Mouse (Mus musculus) kidney, embryonic 16.5 days (tissue): ENCODE measurements around the gene Fam129a. TPM values are rescaled to one million over a fixed set of nuclear protein-coding genes. Genes with fewer than 3 reads are reported as not detected.

Experiments
- ATAC-seq: fragments of 200-750 bp; cut with Nextera tagmentation; 2 replicates; pipeline ENCODE4 v1.8.0; 2017; ENCODE audit warnings: moderate TSS enrichment; ENCODE audit not compliant: low FRiP score, low TSS enrichment
- H3K27ac ChIP-seq: fragments of 300-500 bp; sonication (generic); 2 replicates; pipeline ENCODE4 v1.5.1; 2014; ENCODE audit warnings: low read length
- H3K27me3 ChIP-seq: fragments of 300-500 bp; sonication (generic); 2 replicates; pipeline ENCODE4 v1.6.1; 2014; ENCODE audit warnings: low read length, control low read depth, mixed read lengths; ENCODE audit not compliant: insufficient read depth
- H3K36me3 ChIP-seq: fragments of 300-500 bp; sonication (generic); 2 replicates; pipeline ENCODE4 v1.6.1; 2014; ENCODE audit warnings: low read length, control low read depth, mixed read lengths; ENCODE audit not compliant: insufficient read depth
- H3K4me1 ChIP-seq: fragments of 300-500 bp; sonication (generic); 2 replicates; pipeline ENCODE4 v1.6.1; 2014; ENCODE audit warnings: low read length, control low read depth, mixed read lengths; ENCODE audit not compliant: insufficient read depth
- H3K4me2 ChIP-seq: fragments of 300-500 bp; sonication (generic); replicated peaks from 2 replicates; pipeline ENCODE4 v1.6.1; 2014; ENCODE audit warnings: low read depth, low read length
- H3K4me3 ChIP-seq: fragments of 300-500 bp; sonication (generic); 2 replicates; pipeline ENCODE4 v1.5.1; 2014; ENCODE audit warnings: mild to moderate bottlenecking, low read length
- H3K9ac ChIP-seq: fragments of 300-500 bp; sonication (generic); replicated peaks from 2 replicates; pipeline ENCODE4 v1.6.1; 2014; ENCODE audit warnings: low read length
- H3K9me3 ChIP-seq: fragments of 300-500 bp; sonication (generic); 2 replicates; pipeline ENCODE4 v1.6.1; 2016; ENCODE audit warnings: low read length, control low read depth
- WGBS: fragments of 180-500 bp; shearing (Covaris S2); extraction: QIAGEN DNeasy Blood & Tissue Kit; methylation state at CpG from one replicate; pipeline ENCODE4 v1.1.7; 2014; 5-methylcytosine and 5-hydroxymethylcytosine counted together
- polyA plus RNA-seq: library from polyadenylated mRNA; unstranded; fragments of >200 nt; fragmentation: Nextera tagmentation; extraction: Ambion mirVana; gene quantifications from 2 replicates; pipeline ENCODE4 v1.2.1, GENCODE M21; 2015

Gene Fam129a
- polyA plus RNA-seq, 1 experiment from 2014 or later = 11.8 TPM

DNA sequence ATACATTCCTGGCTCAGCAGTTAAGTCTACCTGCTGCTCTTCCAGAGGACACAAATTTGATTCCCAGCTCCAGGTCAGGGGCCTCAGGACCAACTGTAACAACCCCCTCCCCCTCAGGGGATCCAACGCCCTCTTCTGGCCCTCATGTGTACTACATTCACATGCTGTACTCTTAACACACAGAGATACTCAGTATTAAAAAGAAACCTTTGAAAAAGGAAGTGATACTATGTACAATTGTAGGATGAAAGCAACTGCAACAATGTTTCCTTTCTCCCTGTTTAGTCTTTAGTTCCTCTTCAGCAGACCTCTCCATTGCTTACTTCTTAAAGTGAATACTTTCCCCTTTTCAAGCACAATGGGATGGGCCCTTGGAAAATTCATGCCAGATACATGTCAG lies 131.8 kb downstream of the Fam129a start:
- H3K9me3 ChIP-seq = no peaks in the 10 kb centered on the region
- no peak overlapping the region for H3K4me2 ChIP-seq
- peaks cover 4% of the 10 kb centered on the region; the same call in 1 of the 2 replicates for H3K27me3 ChIP-seq
- no peaks in the 10 kb centered on the region for H3K36me3 ChIP-seq
- 61% methylated on average over 1 of the region's 1 CpGs for WGBS
- no peak overlapping the region for H3K4me3 ChIP-seq
- no peak overlapping the region for H3K9ac ChIP-seq
- H3K27ac ChIP-seq = no peak overlapping the region
- ATAC-seq = no peak
- no peaks in the 10 kb centered on the region for H3K4me1 ChIP-seq

DNA sequence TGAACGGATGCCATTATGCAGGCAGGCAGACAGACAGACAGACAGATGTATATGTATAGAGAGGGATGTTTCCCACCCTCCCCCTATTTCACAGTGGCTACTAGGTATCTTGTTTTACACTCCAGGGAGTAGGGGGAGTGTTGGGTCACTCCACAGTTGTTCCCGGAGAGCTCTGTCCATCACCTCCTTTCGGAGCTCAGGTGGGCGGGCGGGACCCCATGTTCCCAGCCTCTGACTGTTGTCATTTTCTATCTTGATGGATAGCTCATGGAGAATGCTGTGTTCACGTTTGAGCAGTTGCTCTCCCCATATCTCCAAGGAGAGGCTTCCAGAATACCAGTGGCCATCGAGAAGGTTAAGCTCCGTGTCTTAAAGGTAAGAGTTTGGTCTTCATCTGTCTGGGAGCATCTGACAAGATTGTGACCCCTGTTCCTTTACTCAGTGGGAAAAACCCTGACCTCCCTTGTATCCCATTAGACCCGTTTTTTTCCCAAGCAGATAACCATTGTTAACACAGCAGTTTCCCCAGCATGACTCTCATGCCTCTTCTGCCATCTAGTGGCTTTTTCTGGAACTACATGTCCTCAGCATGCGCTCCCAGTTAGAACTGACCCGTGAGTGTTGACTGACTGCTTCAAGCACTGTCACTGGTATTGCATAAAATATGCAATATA lies 134.9 kb downstream of the Fam129a start:
- Histone ChIP-seq H3K4me1 (peaks cover 15% of the 10 kb centered on the region), H3K9me3 (no peaks in the 10 kb centered on the region), H3K4me3 (no peak overlapping the region), H3K27me3 (peaks cover 4% of the 10 kb centered on the region; the same call in 1 of the 2 replicates), H3K27ac (no peak overlapping the region), H3K9ac (no peak overlapping the region), H3K36me3 (no peaks in the 10 kb centered on the region), H3K4me2 (no peak overlapping the region)
- ATAC-seq = peak; percentile 66
- 28% methylated on average over 11 of the region's 11 CpGs for WGBS

DNA sequence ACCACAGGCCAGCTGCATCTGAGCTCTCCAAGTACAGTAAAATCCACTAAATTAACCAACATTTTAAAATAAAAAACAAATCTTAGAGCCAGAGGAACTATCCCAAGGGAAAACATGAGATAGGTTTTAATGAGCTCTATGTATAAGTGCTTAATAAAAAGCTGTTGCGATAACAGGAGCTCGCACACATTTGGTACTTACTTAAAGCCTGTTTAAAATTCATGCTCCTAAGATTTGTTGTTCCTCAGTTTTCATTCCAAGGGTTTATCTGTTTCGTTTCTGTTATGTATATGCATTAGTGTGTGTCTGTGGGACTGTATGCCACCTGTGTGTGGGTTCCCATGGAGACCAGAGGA lies 135.4 kb downstream of the Fam129a start:
- Histone ChIP-seq H3K9ac (no peak overlapping the region), H3K9me3 (no peaks in the 10 kb centered on the region), H3K4me3 (no peak overlapping the region), H3K4me1 (peaks cover 15% of the 10 kb centered on the region), H3K27me3 (peaks cover 4% of the 10 kb centered on the region; the same call in 1 of the 2 replicates), H3K27ac (no peak overlapping the region), H3K36me3 (no peaks in the 10 kb centered on the region), H3K4me2 (no peak overlapping the region)
- 80% methylated on average over 3 of the region's 3 CpGs for whole genome bisulfite sequencing
- no peak for ATAC-seq

DNA sequence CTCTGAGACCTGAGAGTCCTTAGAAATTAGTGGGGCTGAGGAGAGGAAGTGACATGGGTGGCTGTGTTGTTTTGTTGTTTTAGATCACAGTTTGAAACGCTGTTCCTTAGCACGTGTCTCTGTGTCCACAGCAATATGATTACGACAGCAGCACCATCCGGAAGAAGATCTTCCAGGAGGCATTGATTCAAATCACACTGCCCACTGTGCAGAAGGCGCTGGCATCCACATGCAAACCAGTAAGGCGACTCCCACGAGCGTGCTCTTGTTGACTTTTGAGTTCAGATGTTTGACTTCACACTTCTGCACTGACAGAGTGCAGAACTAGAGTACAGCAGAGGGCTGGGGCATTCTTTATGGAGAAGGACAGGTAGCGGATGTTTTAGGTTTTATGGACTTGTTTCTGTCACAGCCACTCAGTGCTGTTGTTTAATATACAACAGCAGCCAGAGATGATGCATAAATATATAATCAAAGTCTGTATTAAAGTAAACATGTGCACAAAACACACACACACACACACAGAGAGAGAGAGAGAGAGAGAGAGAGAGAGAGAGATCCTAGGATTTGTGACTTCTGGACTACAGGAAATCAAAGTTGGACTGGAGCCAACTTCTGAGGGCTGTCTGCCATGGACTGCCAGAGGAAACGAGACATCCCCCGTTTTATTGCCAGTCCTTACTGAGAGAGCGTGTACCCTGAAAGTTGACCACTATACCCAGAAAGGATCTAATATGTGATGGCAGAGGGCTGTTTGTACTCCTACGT lies 138.2 kb downstream of the Fam129a start:
- peak overlapping the region; percentile 49 for H3K27ac ChIP-seq
- 14% methylated on average over 13 of the region's 13 CpGs for WGBS
- peak; percentile 33; the same call in 1 of the 2 replicates for ATAC-seq

DNA sequence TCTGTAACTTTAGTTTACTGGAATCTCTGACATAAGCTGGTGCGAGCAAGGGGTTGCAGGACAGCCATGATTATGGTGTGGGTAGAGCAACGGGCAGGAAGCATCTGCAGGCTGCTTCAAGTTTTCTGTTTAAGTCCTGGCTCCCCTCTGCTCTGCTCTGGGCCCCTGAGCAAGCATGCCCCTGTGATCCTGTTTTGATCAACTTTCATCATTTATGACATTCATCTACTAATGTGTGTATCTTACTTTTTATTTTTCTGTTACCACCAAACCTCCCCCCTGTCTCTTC lies 138.7 kb downstream of the Fam129a start:
- ATAC-seq = peak; percentile 32; the same call in 1 of the 2 replicates

More for the DNA sequence above, 138.2 kb downstream of the Fam129a start:
- Histone ChIP-seq H3K4me1 (peaks cover 15% of the 10 kb centered on the region), H3K36me3 (no peaks in the 10 kb centered on the region), H3K4me2 (no peak overlapping the region; the same call in 1 of the 2 replicates), H3K9ac (no peak overlapping the region), H3K27me3 (peaks cover 4% of the 10 kb centered on the region; the same call in 1 of the 2 replicates), H3K9me3 (no peaks in the 10 kb centered on the region), H3K4me3 (no peak overlapping the region)

DNA sequence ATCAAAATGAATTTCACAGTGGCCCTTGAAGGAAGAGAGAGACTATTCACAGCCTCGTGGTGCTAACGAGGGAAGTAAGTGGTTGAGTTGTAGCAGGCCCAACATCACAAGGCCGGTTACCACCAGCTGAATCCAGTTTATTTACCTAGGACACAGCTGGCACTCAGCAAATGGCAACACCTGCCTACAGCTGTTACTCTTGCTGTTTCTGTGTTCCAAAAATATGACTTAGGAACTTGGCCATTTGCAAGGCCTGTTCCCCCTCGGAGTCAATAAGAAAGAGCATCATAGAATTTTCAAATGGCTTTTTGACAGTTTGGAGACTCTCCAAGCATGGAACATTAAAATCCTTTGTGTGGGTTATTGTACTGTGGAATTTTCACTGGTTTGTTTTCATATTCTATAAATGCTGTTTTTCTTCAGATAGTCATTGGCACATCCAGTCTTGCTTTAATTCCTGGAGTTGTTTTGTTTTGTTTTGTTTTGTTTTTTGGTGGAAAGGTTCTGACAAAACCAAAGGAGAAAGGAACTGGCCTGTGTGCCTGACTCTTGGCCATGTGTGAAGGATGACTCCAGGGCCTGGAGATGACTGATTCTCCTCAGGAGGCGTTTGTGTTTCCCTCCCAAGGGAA lies 139.6 kb downstream of the Fam129a start:
- no peak for ATAC-seq
- 61% methylated on average over 5 of the region's 5 CpGs for WGBS
- no peak overlapping the region for H3K27ac ChIP-seq

More for the DNA sequence above, 138.7 kb downstream of the Fam129a start:
- H3K36me3 ChIP-seq = no peaks in the 10 kb centered on the region
- 28% methylated on average over 2 of the region's 2 CpGs for WGBS
- H3K9me3 ChIP-seq = no peaks in the 10 kb centered on the region
- H3K9ac ChIP-seq = no peak overlapping the region
- peak overlapping the region; percentile 49; the same call in 1 of the 2 replicates for H3K27ac ChIP-seq
- no peak overlapping the region; the same call in 1 of the 2 replicates for H3K4me2 ChIP-seq
- peaks cover 15% of the 10 kb centered on the region for H3K4me1 ChIP-seq
- peaks cover 4% of the 10 kb centered on the region; the same call in 1 of the 2 replicates for H3K27me3 ChIP-seq
- no peak overlapping the region for H3K4me3 ChIP-seq

DNA sequence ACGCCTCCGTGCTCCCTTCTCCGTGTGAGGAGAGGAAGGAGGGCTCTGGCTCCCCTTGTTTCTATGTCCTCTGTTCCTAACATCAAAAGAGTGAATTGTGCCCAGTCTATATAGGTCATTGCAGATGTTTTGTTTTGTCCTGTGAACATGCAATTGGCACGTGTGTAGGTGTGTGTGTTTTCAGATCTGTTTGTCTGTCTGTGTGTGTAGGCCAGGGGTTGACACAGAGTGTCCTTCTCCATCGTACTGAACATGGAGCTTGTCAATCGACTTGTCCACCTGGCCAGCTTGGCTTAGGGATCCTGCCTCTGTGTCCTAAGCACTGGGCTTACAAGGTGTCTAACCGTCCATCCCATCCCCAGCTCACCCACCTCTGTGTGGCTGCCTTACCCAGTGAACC lies 140.1 kb downstream of the Fam129a start:
- 72% methylated on average over 7 of the region's 7 CpGs for WGBS
- H3K9me3 ChIP-seq = no peaks in the 10 kb centered on the region
- no peak overlapping the region for H3K9ac ChIP-seq
- no peak overlapping the region for H3K4me3 ChIP-seq
- no peak overlapping the region for H3K27ac ChIP-seq
- H3K4me1 ChIP-seq = peaks cover 19% of the 10 kb centered on the region
- H3K4me2 ChIP-seq = no peak overlapping the region
- ATAC-seq = no peak
- H3K27me3 ChIP-seq = no peaks in the 10 kb centered on the region
- H3K36me3 ChIP-seq = no peaks in the 10 kb centered on the region

More for the DNA sequence above, 139.6 kb downstream of the Fam129a start:
- no peak overlapping the region for H3K4me2 ChIP-seq
- H3K9ac ChIP-seq = no peak overlapping the region
- no peaks in the 10 kb centered on the region for H3K27me3 ChIP-seq
- H3K36me3 ChIP-seq = no peaks in the 10 kb centered on the region
- H3K9me3 ChIP-seq = no peaks in the 10 kb centered on the region
- H3K4me3 ChIP-seq = no peak overlapping the region
- H3K4me1 ChIP-seq = peaks cover 16% of the 10 kb centered on the region

DNA sequence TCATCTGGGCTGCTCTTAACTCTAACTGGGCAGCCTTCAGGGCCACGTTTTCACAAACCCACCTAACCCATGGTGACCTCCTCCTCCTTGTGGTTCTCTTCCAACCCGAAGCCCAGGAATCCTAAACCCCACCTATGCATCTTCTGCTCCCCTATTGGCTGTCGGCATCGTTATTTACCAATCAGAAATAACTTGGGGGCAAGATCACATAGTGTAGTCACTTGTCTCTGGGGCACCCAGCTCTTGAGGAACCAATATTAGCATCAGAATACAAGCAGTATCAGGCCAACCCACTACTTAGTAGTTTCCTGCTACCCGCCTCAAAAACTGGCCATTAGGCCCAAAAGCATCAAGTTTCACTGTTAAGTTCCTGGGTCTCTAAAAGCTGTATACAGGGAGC lies 141.7 kb downstream of the Fam129a start:
- no peak for ATAC-seq
- Histone ChIP-seq H3K27me3 (no peaks in the 10 kb centered on the region), H3K27ac (no peak overlapping the region), H3K36me3 (no peaks in the 10 kb centered on the region), H3K9ac (no peak overlapping the region), H3K4me3 (no peak overlapping the region), H3K4me1 (peaks cover 19% of the 10 kb centered on the region), H3K9me3 (no peaks in the 10 kb centered on the region), H3K4me2 (no peak overlapping the region)
- 41% methylated on average over 5 of the region's 5 CpGs for WGBS

DNA sequence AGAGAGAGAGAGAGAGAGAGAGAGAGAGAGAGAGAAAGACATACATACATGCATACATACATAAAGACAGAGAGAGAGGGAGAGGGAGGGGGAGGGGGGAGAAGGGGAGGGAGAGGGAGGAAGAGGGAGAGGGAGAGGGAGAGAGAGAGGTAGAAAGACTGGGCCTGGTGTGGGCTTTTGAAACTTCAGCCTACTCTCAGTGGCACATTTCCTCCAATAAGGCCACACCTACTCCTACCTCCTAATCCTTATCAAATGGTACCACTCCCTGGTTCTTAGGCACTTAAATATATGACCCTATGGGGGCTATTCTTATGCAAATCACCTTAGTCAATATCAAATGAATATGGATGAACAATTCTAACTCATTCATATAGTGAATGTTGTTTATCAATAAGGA lies 142.6 kb downstream of the Fam129a start:
- no peaks in the 10 kb centered on the region for H3K36me3 ChIP-seq
- H3K27me3 ChIP-seq = no peaks in the 10 kb centered on the region
- no peak overlapping the region for H3K9ac ChIP-seq
- ATAC-seq = no peak
- H3K4me3 ChIP-seq = no peak overlapping the region
- no peak overlapping the region for H3K4me2 ChIP-seq
- no peak overlapping the region for H3K27ac ChIP-seq
- H3K4me1 ChIP-seq = peaks cover 19% of the 10 kb centered on the region
- no peaks in the 10 kb centered on the region for H3K9me3 ChIP-seq
